Mouse (Mus musculus) cerebellum, adult 2 months (tissue): ENCODE results near the gene Egfl7.
A peak's percentile ranks its signal among the peaks of the same experiment; 100 is the strongest.

Experiments
- CTCF ChIP-seq: fragments of 200-500 bp; IDR thresholded peaks from 2 replicates; pipeline ENCODE4 v1.5.1; 2011; ENCODE audit warnings: low read depth, mild to moderate bottlenecking, control low read depth, low read length, moderate library complexity, borderline replicate concordance; ENCODE audit not compliant: insufficient read depth
- POLR2A ChIP-seq: fragments of 200-500 bp; IDR thresholded peaks from 2 replicates; pipeline ENCODE4 v1.6.1; 2011; ENCODE audit warnings: low read length, control low read depth, borderline replicate concordance; ENCODE audit not compliant: insufficient read depth

DNA sequence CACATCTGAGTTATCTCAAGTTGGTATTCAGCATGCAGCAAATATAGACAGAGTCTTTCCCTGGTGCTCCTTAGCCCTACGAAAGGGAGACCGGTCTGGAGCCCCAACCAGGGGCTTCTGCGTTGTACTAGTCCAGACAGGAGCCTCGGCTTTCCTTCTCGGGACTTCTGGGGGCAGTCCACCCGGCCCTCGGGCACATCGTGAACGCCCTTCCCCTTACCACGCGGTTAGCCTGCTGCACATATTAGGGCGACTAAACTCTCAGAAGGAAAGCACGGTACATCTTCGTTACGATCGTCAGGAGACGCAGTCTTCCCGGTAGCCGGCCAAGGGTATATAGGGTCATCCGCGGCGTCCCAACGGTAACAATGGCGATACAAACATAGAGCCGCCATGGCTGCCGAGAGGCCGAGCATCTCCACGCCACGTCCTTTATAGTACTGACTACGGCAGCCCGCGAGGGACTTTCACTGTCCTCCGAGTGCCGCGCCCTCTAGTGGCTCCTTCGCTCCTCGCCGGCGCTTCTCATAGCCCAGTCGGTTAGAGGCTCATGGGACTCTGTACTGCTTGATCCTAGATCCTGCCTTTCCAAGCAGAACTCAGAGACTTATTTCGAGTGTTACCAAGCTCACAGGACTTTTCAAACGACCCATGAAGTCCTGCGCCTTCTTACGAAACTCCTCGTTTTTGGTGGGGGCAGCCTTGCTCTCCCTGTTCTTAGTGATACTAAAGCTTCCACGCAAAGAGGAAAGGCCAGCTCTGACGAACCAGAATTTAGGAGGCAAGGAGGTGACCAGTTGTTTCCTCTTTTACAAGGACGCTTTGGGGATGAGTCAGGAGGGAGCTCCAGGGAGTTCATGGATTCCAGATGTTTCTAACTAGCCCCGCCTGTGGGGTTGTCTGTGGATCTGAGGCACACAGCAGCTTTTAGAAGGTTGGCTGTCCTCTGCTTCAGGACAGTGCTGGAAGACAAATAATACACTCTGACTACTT lies 60.3 kb downstream of the Egfl7 start:
- TF ChIP-seq CTCF (peak; percentile 84), POLR2A (peak; percentile 88)
